Mouse (Mus musculus): ENCODE results near the gene Tomm6.

DNA sequence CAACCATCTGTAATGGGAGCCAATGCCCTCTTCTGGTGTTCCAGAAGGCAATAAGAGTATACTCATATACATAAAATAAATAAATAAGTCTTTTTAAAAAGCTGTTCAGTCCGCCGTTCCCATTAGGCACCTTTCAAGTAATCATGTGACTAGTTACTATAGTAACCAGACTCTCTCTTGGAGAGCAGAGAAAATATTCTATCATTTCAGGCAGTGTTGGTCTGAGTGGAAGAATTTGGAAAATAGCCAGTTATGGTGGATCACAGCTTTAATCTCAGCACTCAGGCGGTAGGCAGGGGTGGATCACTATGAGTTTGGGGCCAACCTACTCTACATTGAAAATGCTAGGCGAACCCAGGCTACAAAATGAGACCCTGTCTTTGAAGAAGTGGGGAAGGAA lies 19.0 kb downstream of the Tomm6 start:
- TF ChIP-seq CTCF (IDR thresholded peaks at IDR 0.05; ENCODE audit: control insufficient read depth, insufficient read depth, low read length), result no peak
- TF ChIP-seq POLR2A (IDR thresholded peaks at IDR 0.05; ENCODE audit: borderline replicate concordance, control insufficient read depth, low read depth, low read length), result no peak
